Mouse (Mus musculus) urinary bladder, adult 2 months (tissue): ENCODE measurements around the gene Ptbp3. TPM values are rescaled to one million over a fixed set of nuclear protein-coding genes. Genes with fewer than 3 reads are reported as not detected.
"Not testable (repeated sequence)": the region's sequence is repeated elsewhere in the genome, so short reads cannot be mapped to it uniquely, and the experiment has no call there.

Experiments
- DNase-seq: peaks from one replicate; pipeline ENCODE4 v3.0.0; 2022; ENCODE audit warnings: low spot score
- polyA plus RNA-seq: library from polyadenylated mRNA; depleted of rRNA; stranded (reverse); fragments of >200 nt; gene quantifications from 2 replicates; pipeline ENCODE4 v1.2.3, GENCODE M21; 2012; rRNA removed

Gene Ptbp3
- 30.2 and 35.6 TPM in 2 replicates for polyA plus RNA-seq

GRCm38 (mm10) chr4:59549175-59549976 is at the start of gene Ptbp3:
TSS of gene Ptbp3 (minus strand) at chr4:59549364.
- DNase-seq = peak; percentile 86

DNA sequence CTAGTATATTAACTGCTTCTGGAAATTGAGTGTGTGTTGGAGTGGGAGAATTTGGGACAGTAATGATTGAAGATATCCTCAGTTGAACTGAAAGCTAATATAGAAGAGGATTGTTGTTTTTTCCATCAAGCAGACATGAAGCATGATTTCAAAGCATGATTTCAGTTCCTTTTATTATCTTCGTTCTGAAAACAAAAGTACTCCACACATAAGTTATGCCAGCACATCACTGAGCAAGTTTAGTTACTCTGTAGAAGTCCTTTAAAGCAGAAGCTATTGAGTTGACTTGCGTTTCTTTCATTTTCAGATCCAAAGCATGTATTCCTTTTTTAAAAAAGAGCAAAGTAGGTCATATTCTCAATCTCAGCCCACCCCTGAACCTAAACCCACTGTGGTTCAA is 47.4 kb upstream of the Ptbp3 start:
- DNase-seq = no peak

DNA sequence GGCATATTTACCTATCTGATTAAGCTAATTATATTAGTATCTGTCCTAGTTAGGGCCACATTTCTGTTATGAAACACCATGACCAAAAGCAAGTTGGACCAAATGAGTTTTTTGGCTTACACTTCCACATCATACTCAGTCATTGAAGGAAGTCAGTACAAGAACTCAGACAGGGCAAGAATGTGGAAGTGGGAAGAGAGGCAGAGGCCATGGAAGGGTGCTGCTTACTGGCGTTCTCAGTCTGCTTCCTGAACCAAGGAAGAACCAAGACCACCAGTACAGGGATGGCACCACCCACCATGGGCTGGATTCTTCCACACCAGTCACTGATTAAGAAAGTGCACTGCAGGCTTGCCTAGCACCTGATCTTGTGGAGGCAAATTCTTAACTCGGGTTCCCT is 45.5 kb upstream of the Ptbp3 start:
- no peak for DNase-seq

DNA sequence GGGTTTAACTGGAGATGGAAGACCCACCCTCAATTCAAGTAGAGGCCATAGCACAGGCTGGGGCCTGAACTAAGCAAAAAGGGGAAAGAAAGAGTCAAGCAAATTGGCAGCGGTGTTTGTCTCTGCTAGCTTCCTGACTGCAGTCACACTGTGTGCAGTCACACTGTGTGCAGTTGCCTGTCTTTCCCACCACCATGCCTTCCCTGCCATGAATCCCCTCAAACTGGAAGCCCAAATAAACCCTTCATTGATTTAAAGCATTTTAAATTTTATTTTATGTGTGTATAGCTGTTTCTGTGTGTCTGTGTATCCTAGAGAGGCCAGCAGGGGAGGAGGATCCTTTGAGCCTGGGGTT is 38.7 kb upstream of the Ptbp3 start:
- DNase-seq = no peak

- DNase-seq = no peak
Observed at GRCm38 (mm10) chr4:59587215-59587871, 38.2 kb upstream of the Ptbp3 start.

DNA sequence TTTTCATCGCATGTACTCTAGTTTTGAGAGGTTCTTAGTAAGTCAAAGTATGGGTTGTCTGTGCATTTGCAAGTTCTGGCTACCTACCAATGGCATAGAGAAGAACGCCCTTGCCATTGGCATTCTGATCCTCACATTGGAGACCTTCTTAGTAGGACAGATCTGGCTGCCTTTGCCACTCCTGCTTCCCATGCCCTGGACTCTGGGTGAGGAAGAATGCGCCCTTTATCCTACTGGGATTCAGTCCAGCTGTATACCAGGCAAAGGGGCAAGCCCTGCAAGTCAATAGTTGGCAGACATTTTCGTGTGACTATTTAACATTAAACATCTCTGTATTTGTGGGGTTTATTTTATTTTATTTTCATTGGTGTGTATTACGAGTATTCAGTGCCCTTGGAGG is 35.9 kb upstream of the Ptbp3 start:
- DNase-seq = no peak

GRCm38 (mm10) chr4:59582186-59582585 is 33.0 kb upstream of the Ptbp3 start:
- DNase-seq = no peak

- peak; percentile 88 for DNase-seq
Observed at GRCm38 (mm10) chr4:59581314-59582185, 32.4 kb upstream of the Ptbp3 start, which contains the start of gene Hsdl2. TSS of gene Hsdl2 (plus strand) at chr4:59581563.

GRCm38 (mm10) chr4:59580495-59581281 is 31.5 kb upstream of the Ptbp3 start:
- DNase-seq = no peak

DNA sequence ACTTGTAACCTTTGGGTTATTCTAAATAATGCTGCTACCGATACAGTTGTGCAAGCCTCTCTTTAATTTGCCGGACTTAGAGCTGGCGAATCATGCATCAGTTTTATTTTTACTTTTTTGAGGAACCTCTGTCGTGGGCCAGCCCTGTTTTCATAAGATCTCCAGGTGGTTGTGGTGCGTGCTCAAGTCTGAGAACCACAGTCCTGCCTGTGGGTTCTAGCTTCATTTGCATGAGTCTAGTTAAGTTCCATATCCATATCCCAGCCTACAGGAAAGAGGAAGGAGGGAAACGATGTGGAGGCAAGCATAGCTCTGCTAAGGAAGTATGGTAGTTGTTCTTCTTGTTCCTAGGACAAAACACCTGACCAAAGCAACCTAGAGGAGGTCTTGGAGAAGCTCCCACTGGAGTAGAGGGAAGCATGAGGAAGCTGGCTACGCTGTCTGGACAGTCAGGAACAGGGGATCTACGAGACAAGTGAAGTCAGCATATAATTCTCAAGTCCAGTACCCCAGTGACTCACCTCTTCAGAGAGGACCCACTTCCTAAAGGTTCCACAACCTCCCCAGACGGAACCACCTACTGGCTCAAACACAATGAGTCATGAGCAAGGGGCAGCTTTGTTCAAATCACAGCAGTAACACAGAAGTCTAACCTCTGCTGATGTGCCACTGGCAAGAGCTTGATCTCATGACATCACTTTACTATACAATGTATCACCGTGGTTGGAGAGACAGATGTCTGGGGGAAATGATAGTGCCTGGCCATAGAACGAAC is 26.2 kb upstream of the Ptbp3 start:
- no peak for DNase-seq

GRCm38 (mm10) chr4:59572521-59573118 is 23.5 kb upstream of the Ptbp3 start:
- no peak for DNase-seq

GRCm38 (mm10) chr4:59570519-59570918 is 21.4 kb upstream of the Ptbp3 start:
- DNase-seq = not testable (repeated sequence)

DNA sequence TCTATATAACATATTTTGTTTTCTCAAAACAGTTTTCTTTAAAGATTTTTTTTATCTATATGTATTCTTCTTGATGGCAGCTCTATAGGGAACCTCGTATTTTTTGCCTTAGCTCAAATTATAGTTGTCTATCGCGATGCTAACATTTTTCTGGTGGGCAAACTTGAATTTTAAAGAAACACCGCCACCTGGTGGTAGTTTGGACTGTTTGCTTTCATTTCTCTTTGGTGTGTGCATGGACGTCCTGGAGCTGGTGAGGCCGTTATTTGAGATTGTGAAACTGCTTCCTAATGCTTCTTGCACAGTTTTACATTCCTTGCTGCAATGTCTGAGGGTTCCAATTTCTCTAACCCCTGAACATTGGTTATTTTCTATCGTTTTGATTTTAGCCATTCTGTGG is 20.4 kb upstream of the Ptbp3 start:
- no peak for DNase-seq

DNA sequence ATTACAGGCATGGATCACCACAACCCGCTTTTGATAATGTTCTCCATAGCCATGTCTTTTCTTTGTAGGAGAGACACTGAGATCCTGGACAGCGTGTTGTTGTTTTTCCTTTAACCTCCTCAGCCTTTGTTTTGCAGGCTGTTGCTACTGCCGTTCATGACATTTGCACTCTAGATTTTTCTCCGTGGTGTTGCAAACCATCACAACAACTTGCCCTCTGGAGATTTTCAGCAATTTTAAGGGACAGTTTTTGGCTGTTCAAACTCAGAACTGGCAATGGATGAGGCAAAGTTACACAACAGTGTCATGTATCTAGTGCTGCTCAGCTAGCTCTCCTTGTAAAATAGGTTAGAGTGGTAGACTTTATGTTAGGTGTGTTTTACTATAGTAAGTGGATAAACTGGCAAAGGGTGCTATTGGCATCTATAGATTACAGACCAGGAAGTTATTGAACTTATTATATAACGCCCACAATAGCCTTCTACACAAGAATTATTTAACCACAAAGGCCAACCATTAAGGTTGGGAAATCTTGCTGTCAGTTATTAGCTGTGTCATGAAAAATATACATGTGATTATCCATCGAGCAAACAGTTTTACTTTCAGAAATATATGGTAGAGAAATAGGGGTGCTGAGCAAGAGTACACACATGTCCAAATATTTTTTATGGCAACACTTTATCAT is 18.6 kb upstream of the Ptbp3 start:
- DNase-seq = no peak

- DNase-seq = no peak
Observed at GRCm38 (mm10) chr4:59565571-59566188, 16.5 kb upstream of the Ptbp3 start.

DNA sequence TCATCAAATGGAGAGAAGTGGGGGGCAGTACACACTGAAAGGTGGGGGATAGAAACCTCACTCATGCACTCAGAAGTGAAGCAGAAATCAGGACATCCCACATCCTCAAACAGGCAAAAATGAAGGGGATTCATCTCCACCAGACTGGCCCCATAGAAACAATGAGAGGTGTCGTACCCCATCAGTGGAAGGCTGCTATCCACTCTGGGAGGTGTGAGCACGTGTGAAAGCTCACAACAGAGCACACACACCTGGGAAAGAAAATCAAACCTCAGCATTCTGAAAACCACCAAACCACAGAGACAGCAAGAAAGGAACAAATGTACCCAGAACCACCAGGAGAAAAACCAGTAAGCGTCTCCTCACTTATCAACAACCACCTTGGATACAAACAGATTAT is 15.0 kb upstream of the Ptbp3 start:
- no peak for DNase-seq

DNA sequence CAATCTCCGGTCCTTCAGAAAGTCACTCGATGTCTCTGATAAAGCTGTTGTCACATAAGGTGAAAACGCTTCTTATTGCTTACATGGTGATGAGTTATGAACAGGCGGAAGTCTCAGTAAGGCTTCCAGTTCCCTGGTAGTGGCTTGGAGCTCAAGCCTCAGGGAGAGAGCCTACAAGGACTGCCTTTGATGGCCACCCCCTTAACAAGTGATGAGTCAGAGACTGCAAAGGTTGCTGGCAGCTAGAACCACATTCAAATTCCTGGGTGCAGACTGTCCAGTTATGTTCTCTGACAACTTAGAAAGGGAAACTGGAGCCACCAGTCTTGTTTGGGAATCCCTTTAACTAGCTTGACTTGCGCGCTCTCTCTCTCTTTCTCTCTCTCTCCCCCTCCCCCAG is 11.0 kb upstream of the Ptbp3 start:
- DNase-seq = no peak

GRCm38 (mm10) chr4:59558096-59558720 is 9.0 kb upstream of the Ptbp3 start:
- DNase-seq = no peak

DNA sequence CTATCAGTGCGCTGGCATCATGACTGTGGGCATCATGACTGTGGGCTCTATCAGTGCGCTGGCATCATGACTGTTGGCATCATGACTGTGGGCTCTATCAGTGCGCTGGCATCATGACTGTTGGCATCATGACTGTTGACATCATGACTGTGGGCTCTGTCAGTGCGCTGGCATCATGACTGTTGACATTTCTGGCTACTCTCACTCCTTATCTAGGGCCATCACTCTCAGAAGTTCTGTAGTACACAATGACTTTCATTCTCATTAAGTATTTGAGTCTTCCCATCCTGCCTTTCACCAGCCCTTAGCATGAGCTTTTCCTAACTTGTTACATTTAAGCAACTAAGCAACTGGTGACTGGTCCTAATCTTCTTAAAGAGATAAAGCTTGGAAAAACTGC is 8.2 kb upstream of the Ptbp3 start:
- not testable (repeated sequence) for DNase-seq
